Mouse (Mus musculus) hindbrain, embryonic 11.5 days (tissue): Measurements from ENCODE around the gene Atrnl1. TPM values are rescaled to one million over a fixed set of nuclear protein-coding genes. Genes with fewer than 3 reads are reported as not detected.

Experiments
- ATAC-seq: fragments of 200-750 bp; cut with Nextera tagmentation; 2 replicates; pipeline ENCODE4 v1.8.0; 2017; ENCODE audit warnings: mild to moderate bottlenecking, moderate TSS enrichment, moderate library complexity; ENCODE audit not compliant: low FRiP score
- DNase-seq: peaks from one replicate; pipeline ENCODE4 v3.0.0-alpha.2; 2015; ENCODE audit warnings: low spot score
- H3K27ac ChIP-seq: fragments of 300-500 bp; sonication (generic); 2 replicates; pipeline ENCODE4 v1.5.1; 2014; ENCODE audit warnings: mild to moderate bottlenecking, low read depth, low read length
- H3K27me3 ChIP-seq: fragments of 300-500 bp; sonication (generic); 2 replicates; pipeline ENCODE4 v1.6.1; 2014; ENCODE audit warnings: mild to moderate bottlenecking, low read length, moderate library complexity, mixed read lengths; ENCODE audit not compliant: control insufficient read depth, insufficient read depth
- H3K36me3 ChIP-seq: fragments of 300-500 bp; sonication (generic); 2 replicates; pipeline ENCODE4 v1.6.1; 2014; ENCODE audit warnings: mild to moderate bottlenecking, low read length, moderate library complexity, mixed read lengths; ENCODE audit not compliant: control insufficient read depth, insufficient read depth
- H3K4me1 ChIP-seq: fragments of 300-500 bp; sonication (generic); replicated peaks from 2 replicates; pipeline ENCODE4 v1.6.1; 2014; ENCODE audit warnings: low read length, mixed read lengths; ENCODE audit not compliant: control insufficient read depth, insufficient read depth
- H3K4me2 ChIP-seq: fragments of 300-500 bp; sonication (generic); replicated peaks from 2 replicates; pipeline ENCODE4 v1.6.1; 2014; ENCODE audit warnings: mild to moderate bottlenecking, low read depth, low read length
- H3K4me3 ChIP-seq: fragments of 300-500 bp; sonication (generic); 2 replicates; pipeline ENCODE4 v1.5.1; 2014; ENCODE audit warnings: low read depth, low read length
- H3K9ac ChIP-seq: fragments of 300-500 bp; sonication (generic); 2 replicates; pipeline ENCODE4 v1.6.1; 2014; ENCODE audit warnings: low read depth, low read length
- H3K9me3 ChIP-seq: fragments of 300-500 bp; sonication (generic); 2 replicates; pipeline ENCODE4 v1.6.1; 2016; ENCODE audit warnings: low read length; ENCODE audit not compliant: control insufficient read depth
- WGBS: fragments of 180-500 bp; shearing (Covaris S2); extraction: QIAGEN DNeasy Blood & Tissue Kit; methylation state at CpG from one replicate; pipeline ENCODE4 v1.1.7; 2014; 5-methylcytosine and 5-hydroxymethylcytosine counted together
- polyA plus RNA-seq: library from polyadenylated mRNA; unstranded; fragments of >200 nt; fragmentation: Nextera tagmentation; extraction: Ambion mirVana; gene quantifications from 2 replicates; pipeline ENCODE4 v1.2.1, GENCODE M21; 2014

Atrnl1 gene
- polyA plus RNA-seq, 1 experiment from 2014 or later = 6.6 TPM

DNA sequence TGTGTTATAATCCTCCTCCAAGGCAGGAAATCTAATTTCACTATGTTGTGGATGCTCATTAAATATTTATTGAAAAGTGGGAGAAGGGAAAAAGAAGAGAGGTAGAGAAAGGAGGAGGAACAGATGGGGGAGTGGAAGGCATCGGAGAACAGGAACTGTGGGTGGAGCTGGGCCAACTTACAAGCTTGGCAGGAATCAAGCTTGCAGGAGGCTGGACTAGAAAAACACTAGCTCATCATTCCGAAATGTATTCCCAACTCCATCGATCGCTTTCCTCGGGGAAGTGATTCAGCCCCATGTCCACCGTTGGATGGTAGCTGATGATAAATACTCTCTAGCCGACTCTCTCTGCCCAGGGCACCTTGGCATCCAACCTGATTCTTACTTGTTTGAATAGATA lies 29.9 kb upstream of the Atrnl1 start:
- H3K27ac ChIP-seq = no peak overlapping the region
- no peaks in the 10 kb centered on the region for H3K27me3 ChIP-seq
- H3K4me3 ChIP-seq = no peak overlapping the region
- H3K4me1 ChIP-seq = no peaks in the 10 kb centered on the region
- no peak overlapping the region for H3K4me2 ChIP-seq
- H3K9me3 ChIP-seq = no peaks in the 10 kb centered on the region
- no peak overlapping the region for H3K9ac ChIP-seq
- WGBS = 88% methylated on average over 7 of the region's 7 CpGs
- ATAC-seq (no peak), DNase-seq (no peak)
- H3K36me3 ChIP-seq = no peaks in the 10 kb centered on the region

- no peaks in the 10 kb centered on the region for H3K4me1 ChIP-seq
- H3K9ac ChIP-seq = no peak overlapping the region
- H3K9me3 ChIP-seq = no peaks in the 10 kb centered on the region
- H3K27ac ChIP-seq = no peak overlapping the region
- DNase-seq (no peak), ATAC-seq (no peak)
- 58% methylated on average over 4 of the region's 4 CpGs for WGBS
- H3K27me3 ChIP-seq = no peaks in the 10 kb centered on the region
- H3K4me3 ChIP-seq = no peak overlapping the region
- H3K36me3 ChIP-seq = no peaks in the 10 kb centered on the region
- H3K4me2 ChIP-seq = no peak overlapping the region
These were observed 25.5 kb upstream of the Atrnl1 start for GRCm38 (mm10) chr19:57585231-57585792.

GRCm38 (mm10) chr19:57586172-57586571 lies 24.7 kb upstream of the Atrnl1 start:
- Histone ChIP-seq H3K9ac (no peak overlapping the region), H3K36me3 (no peaks in the 10 kb centered on the region), H3K27me3 (no peaks in the 10 kb centered on the region), H3K4me3 (no peak overlapping the region), H3K27ac (no peak overlapping the region), H3K9me3 (no peaks in the 10 kb centered on the region), H3K4me2 (no peak overlapping the region), H3K4me1 (no peaks in the 10 kb centered on the region)
- DNase-seq = peak; percentile 28
- no peak for ATAC-seq
- WGBS = 31% methylated on average over 10 of the region's 10 CpGs

DNA sequence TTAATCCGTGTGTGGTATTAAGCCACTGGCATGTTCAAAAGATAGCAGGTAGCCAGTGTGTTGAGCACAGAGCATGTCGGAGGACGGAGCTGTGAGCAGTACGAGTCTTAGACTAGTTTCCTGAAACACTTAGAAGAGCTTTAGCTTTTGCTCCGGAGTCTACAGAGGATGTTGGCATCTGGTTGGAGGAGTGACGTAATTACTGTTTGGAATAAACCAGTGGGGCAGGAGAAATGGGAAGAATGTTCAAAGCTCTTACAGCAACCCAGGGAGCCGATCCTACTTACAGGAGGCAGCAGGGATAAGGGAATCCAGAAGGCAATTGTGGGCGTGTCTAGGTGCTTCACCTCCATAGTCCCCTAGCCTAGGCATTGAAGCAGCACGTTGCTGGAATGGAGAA lies 21.3 kb upstream of the Atrnl1 start:
- DNase-seq (no peak), ATAC-seq (no peak)
- H3K27me3 ChIP-seq = no peaks in the 10 kb centered on the region

GRCm38 (mm10) chr19:57590895-57591294 lies 19.9 kb upstream of the Atrnl1 start:
- no peaks in the 10 kb centered on the region for H3K4me1 ChIP-seq
- no peak overlapping the region for H3K4me3 ChIP-seq
- DNase-seq = no peak
- no peak overlapping the region for H3K27ac ChIP-seq
- H3K36me3 ChIP-seq = no peaks in the 10 kb centered on the region
- H3K4me2 ChIP-seq = no peak overlapping the region
- no peak overlapping the region for H3K9ac ChIP-seq
- ATAC-seq = no peak
- H3K27me3 ChIP-seq = no peaks in the 10 kb centered on the region
- 84% methylated on average over 5 of the region's 5 CpGs for WGBS
- no peaks in the 10 kb centered on the region for H3K9me3 ChIP-seq

More for the DNA sequence above, 21.3 kb upstream of the Atrnl1 start:
- H3K4me1 ChIP-seq = no peaks in the 10 kb centered on the region
- no peaks in the 10 kb centered on the region for H3K36me3 ChIP-seq
- H3K4me3 ChIP-seq = no peak overlapping the region
- H3K27ac ChIP-seq = no peak overlapping the region
- no peak overlapping the region for H3K9ac ChIP-seq
- no peaks in the 10 kb centered on the region for H3K9me3 ChIP-seq
- 77% methylated on average over 9 of the region's 9 CpGs for WGBS
- no peak overlapping the region for H3K4me2 ChIP-seq

DNA sequence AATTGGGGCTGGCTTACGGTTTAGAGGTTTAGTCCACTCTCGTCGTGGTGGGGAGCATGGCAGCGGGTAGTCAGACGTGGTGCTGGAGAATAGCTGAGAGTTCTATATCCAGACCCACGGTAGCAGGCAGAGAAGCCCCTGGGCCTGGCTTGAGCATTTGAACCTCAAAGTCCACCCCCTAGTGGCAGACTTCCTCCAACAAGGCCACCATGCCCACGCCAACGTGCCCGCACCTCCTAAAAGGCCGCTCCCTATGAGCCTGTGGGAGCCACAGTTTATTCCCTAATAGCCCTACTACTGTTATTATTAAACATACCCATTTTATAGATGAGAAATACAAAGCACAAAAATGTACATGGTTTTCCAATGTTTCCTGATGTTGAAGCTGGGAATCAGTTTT lies 19.2 kb upstream of the Atrnl1 start:
- Histone ChIP-seq H3K9me3 (no peaks in the 10 kb centered on the region), H3K4me3 (no peak overlapping the region), H3K4me1 (no peaks in the 10 kb centered on the region), H3K4me2 (no peak overlapping the region), H3K9ac (no peak overlapping the region), H3K27ac (no peak overlapping the region), H3K27me3 (no peaks in the 10 kb centered on the region), H3K36me3 (no peaks in the 10 kb centered on the region)
- no peak for DNase-seq
- ATAC-seq = no peak
- 84% methylated on average over 10 of the region's 10 CpGs for WGBS

DNA sequence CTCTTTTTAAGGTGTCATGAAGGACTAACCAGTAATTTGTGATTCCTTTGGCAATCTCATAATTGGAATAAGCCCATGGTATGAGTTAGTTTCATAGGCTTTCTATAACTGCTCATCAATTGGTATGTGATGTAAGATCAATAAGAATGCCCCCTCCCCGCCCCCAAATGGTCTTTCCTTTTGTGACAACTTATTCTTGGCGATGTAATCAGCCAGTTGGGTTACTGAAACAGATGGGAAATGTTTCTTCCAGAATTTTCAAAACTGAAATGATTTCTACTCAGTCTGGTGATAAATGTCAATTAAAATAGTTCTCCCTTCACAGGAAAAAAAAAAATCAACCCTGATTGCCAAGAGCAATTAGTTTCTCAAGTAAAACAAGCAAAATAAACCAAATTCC lies 18.5 kb upstream of the Atrnl1 start:
- no peak overlapping the region for H3K9ac ChIP-seq
- WGBS = 75% methylated on average over 2 of the region's 2 CpGs
- H3K27ac ChIP-seq = no peak overlapping the region
- H3K36me3 ChIP-seq = no peaks in the 10 kb centered on the region
- DNase-seq (no peak), ATAC-seq (no peak)
- no peaks in the 10 kb centered on the region for H3K9me3 ChIP-seq
- H3K4me3 ChIP-seq = no peak overlapping the region
- no peaks in the 10 kb centered on the region for H3K4me1 ChIP-seq
- no peak overlapping the region for H3K4me2 ChIP-seq
- no peaks in the 10 kb centered on the region for H3K27me3 ChIP-seq

GRCm38 (mm10) chr19:57599126-57599525 lies 11.7 kb upstream of the Atrnl1 start:
- no peak overlapping the region for H3K9ac ChIP-seq
- H3K4me3 ChIP-seq = no peak overlapping the region
- H3K27ac ChIP-seq = no peak overlapping the region
- no peaks in the 10 kb centered on the region; the same call in 1 of the 2 replicates for H3K4me1 ChIP-seq
- H3K4me2 ChIP-seq = no peak overlapping the region
- WGBS = 75% methylated on average over 8 of the region's 8 CpGs
- no peaks in the 10 kb centered on the region for H3K9me3 ChIP-seq
- DNase-seq (no peak), ATAC-seq (no peak)
- no peaks in the 10 kb centered on the region for H3K36me3 ChIP-seq
- H3K27me3 ChIP-seq = no peaks in the 10 kb centered on the region

GRCm38 (mm10) chr19:57600233-57600929 lies 10.5 kb upstream of the Atrnl1 start:
- Histone ChIP-seq H3K9me3 (no peaks in the 10 kb centered on the region), H3K4me2 (no peak overlapping the region), H3K4me3 (no peak overlapping the region), H3K9ac (no peak overlapping the region), H3K27ac (no peak overlapping the region), H3K4me1 (no peaks in the 10 kb centered on the region; the same call in 1 of the 2 replicates), H3K27me3 (no peaks in the 10 kb centered on the region), H3K36me3 (no peaks in the 10 kb centered on the region)
- WGBS = 78% methylated on average over 16 of the region's 16 CpGs
- ATAC-seq (no peak), DNase-seq (no peak)
